Mouse (Mus musculus): Measurements from ENCODE around the gene R3hdml.

GRCm38 (mm10) chr2:163452738-163453137, 39.4 kb upstream of the R3hdml start:
- TF ChIP-seq CTCF (IDR thresholded peaks at IDR 0.05; ENCODE audit: low read depth) (peak; percentile 61), EP300 (IDR thresholded peaks at IDR 0.05; ENCODE audit: low read depth) (no peak)
